Mouse (Mus musculus) heart, postnatal 0 days (tissue): ENCODE results near the gene Abhd16a. TPM values are rescaled to one million over a fixed set of nuclear protein-coding genes. Genes with fewer than 3 reads are reported as not detected.

Experiments
- ATAC-seq: fragments of 200-750 bp; cut with Nextera tagmentation; 2 replicates; pipeline ENCODE4 v1.8.0; 2017; ENCODE audit warnings: low read depth, moderate number of reproducible peaks, moderate library complexity; ENCODE audit not compliant: insufficient read depth
- DNase-seq: peaks from one replicate; pipeline ENCODE4 v3.0.0-alpha.2; 2016; ENCODE audit warnings: low spot score
- H3K27ac ChIP-seq: fragments of 300-500 bp; sonication (generic); 2 replicates; pipeline ENCODE4 v1.5.1; 2014; ENCODE audit warnings: low read depth, mild to moderate bottlenecking
- H3K27me3 ChIP-seq: fragments of 300-500 bp; sonication (generic); 2 replicates; pipeline ENCODE4 v1.6.1; 2014; ENCODE audit warnings: low read length, mixed read lengths; ENCODE audit not compliant: control insufficient read depth, insufficient read depth
- H3K36me3 ChIP-seq: fragments of 300-500 bp; sonication (generic); replicated peaks from 2 replicates; pipeline ENCODE4 v1.6.1; 2014; ENCODE audit warnings: low read length, mixed read lengths; ENCODE audit not compliant: control insufficient read depth, insufficient read depth
- H3K4me1 ChIP-seq: fragments of 300-500 bp; sonication (generic); 2 replicates; pipeline ENCODE4 v1.6.1; 2014; ENCODE audit warnings: antibody characterized with exemption; ENCODE audit not compliant: control insufficient read depth, insufficient read depth
- H3K4me2 ChIP-seq: fragments of 300-500 bp; sonication (generic); 2 replicates; pipeline ENCODE4 v1.6.1; 2014; ENCODE audit warnings: low read depth, mild to moderate bottlenecking, low read length, moderate library complexity
- H3K4me3 ChIP-seq: fragments of 300-500 bp; sonication (generic); 2 replicates; pipeline ENCODE4 v1.5.1; 2014; ENCODE audit warnings: low read depth, low read length
- H3K9ac ChIP-seq: fragments of 300-500 bp; sonication (generic); replicated peaks from 2 replicates; pipeline ENCODE4 v1.6.1; 2014; ENCODE audit warnings: low read depth, low read length, mixed read lengths
- H3K9me3 ChIP-seq: fragments of 300-500 bp; sonication (generic); replicated peaks from 2 replicates; pipeline ENCODE4 v1.6.1; 2016; ENCODE audit warnings: low read length; ENCODE audit not compliant: control insufficient read depth
- CTCF ChIP-seq: IDR thresholded peaks from 2 replicates; pipeline ENCODE4 v1.5.1; 2016; ENCODE audit warnings: antibody characterized with exemption, control low read depth, low read depth
- EP300 ChIP-seq: IDR thresholded peaks from 2 replicates; pipeline ENCODE4 v1.6.1; 2016; ENCODE audit warnings: antibody characterized with exemption, low read depth
- WGBS: fragments of 180-500 bp; shearing (Covaris S2); extraction: QIAGEN DNeasy Blood & Tissue Kit; methylation state at CpG from one replicate; pipeline ENCODE4 v1.1.7; 2014; 5-methylcytosine and 5-hydroxymethylcytosine counted together
- polyA plus RNA-seq: library from polyadenylated mRNA; unstranded; fragments of >200 nt; fragmentation: Nextera tagmentation; extraction: Ambion mirVana; gene quantifications from 2 replicates; pipeline ENCODE4 v1.2.1, GENCODE M21; 2015
- total RNA-seq: library from RNA; depleted of rRNA; stranded (reverse); fragments of >200 nt; gene quantifications from 2 replicates; pipeline ENCODE4 v1.2.3, GENCODE M21; 2014; ENCODE audit warnings: low replicate concordance; rRNA removed

Abhd16a gene
- total and polyA plus RNA-seq, 2 experiments from 2014 or later: 73.2 to 74.3 TPM

DNA sequence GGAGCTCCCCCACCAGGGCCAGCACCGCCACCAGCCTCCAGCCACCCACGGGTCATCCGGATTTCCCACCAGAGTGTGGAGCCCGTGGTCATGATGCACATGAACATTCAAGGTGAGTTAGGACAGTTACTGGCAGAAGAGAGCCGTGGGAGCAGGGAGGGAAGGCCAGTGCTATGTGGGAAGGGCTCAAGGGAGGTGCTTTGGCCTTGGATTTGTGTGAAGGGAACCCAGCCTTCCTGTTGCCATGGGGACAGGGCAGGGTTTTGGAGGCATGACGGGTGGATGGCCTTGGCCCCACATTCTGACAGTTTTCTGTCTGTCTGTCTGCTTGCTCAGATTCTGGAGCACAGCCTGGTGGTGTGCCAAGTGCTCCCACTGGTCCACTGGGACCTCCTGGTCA lies 52.9 kb downstream of the Abhd16a start:
- ATAC-seq: no peak
- no peaks in the 10 kb centered on the region; the same call in 1 of the 2 replicates for H3K4me1 ChIP-seq
- no peak overlapping the region for H3K4me3 ChIP-seq
- TF ChIP-seq CTCF (no peak), EP300 (no peak)
- WGBS: 84% methylated on average over 6 of the region's 6 CpGs
- H3K36me3 ChIP-seq: peaks cover 88% of the 10 kb centered on the region
- no peak overlapping the region for H3K9ac ChIP-seq
- no peaks in the 10 kb centered on the region for H3K27me3 ChIP-seq
- no peaks in the 10 kb centered on the region for H3K9me3 ChIP-seq
- DNase-seq: no peak
- no peak overlapping the region for H3K27ac ChIP-seq
- H3K4me2 ChIP-seq: no peak overlapping the region

- WGBS: 80% methylated on average over 5 of the region's 5 CpGs
- Histone ChIP-seq H3K4me3 (no peak overlapping the region), H3K4me2 (no peak overlapping the region), H3K4me1 (no peaks in the 10 kb centered on the region), H3K27me3 (no peaks in the 10 kb centered on the region), H3K9me3 (no peaks in the 10 kb centered on the region), H3K36me3 (peaks cover 98% of the 10 kb centered on the region), H3K27ac (no peak overlapping the region), H3K9ac (no peak overlapping the region)
- TF ChIP-seq CTCF (no peak), EP300 (no peak)
- ATAC-seq (no peak), DNase-seq (no peak)
These were observed 57.1 kb downstream of the Abhd16a start for GRCm38 (mm10) chr17:35146139-35146538.

GRCm38 (mm10) chr17:35147348-35147747 lies 58.3 kb downstream of the Abhd16a start:
- Histone ChIP-seq H3K36me3 (peaks cover 98% of the 10 kb centered on the region), H3K27me3 (no peaks in the 10 kb centered on the region), H3K9ac (no peak overlapping the region), H3K9me3 (no peaks in the 10 kb centered on the region), H3K4me2 (no peak overlapping the region), H3K4me1 (no peaks in the 10 kb centered on the region), H3K27ac (no peak overlapping the region), H3K4me3 (no peak overlapping the region)
- ATAC-seq: no peak
- DNase-seq: no peak
- TF ChIP-seq EP300 (no peak), CTCF (no peak)
- 64% methylated on average over 3 of the region's 3 CpGs for WGBS

- no peaks in the 10 kb centered on the region for H3K9me3 ChIP-seq
- no peak for DNase-seq
- no peaks in the 10 kb centered on the region for H3K4me1 ChIP-seq
- no peaks in the 10 kb centered on the region for H3K27me3 ChIP-seq
- 67% methylated on average over 5 of the region's 5 CpGs for WGBS
- H3K9ac ChIP-seq: no peak overlapping the region
- H3K4me3 ChIP-seq: no peak overlapping the region
- no peak overlapping the region for H3K27ac ChIP-seq
- no peak for ATAC-seq
- no peak overlapping the region for H3K4me2 ChIP-seq
- no peak for TF ChIP-seq EP300
- TF ChIP-seq CTCF: no peak
- peaks cover 98% of the 10 kb centered on the region for H3K36me3 ChIP-seq
These were observed 59.0 kb downstream of the Abhd16a start for GRCm38 (mm10) chr17:35147922-35148639.

DNA sequence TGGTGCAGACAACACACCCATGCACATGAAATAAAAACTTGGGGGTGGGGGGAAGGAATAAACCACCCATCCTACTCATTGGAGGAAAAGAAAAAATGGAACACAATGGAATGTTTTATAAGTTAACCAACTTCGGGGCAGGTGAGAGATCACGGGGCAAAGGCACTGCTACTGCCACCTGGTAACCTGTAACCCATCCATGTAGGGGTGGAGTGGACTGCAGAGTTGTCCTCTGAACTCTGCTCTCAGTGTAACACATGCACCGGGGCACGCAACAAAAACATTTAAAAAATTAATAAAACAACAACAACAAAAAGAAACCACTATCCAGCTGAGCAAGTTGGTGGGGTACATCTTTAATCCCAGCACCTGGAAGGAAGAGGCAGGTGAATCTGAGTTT lies 63.1 kb downstream of the Abhd16a start:
- Histone ChIP-seq H3K36me3 (peaks cover 98% of the 10 kb centered on the region), H3K4me1 (no peaks in the 10 kb centered on the region), H3K4me3 (no peak overlapping the region), H3K27ac (no peak overlapping the region), H3K27me3 (no peaks in the 10 kb centered on the region), H3K4me2 (no peak overlapping the region), H3K9ac (no peak overlapping the region), H3K9me3 (no peaks in the 10 kb centered on the region)
- WGBS: 95% methylated on average over 4 of the region's 4 CpGs
- ATAC-seq (no peak), DNase-seq (no peak)
- no peak for TF ChIP-seq EP300
- no peak for TF ChIP-seq CTCF

Other genes with a start within 250 kb of the Abhd16a start
Only the 30 nearest of the 44 such genes appear.
- gene Hspa1b, start 130.0 kb upstream of the Abhd16a start, total RNA-seq: 6.0 and 21.6 TPM in 2 replicates
- gene Hspa1b, start 130.0 kb upstream of the Abhd16a start, polyA plus RNA-seq: 0.14 and 0.25 TPM in 2 replicates
- not detected in 2 replicates for gene Gm20481, start 119.4 kb upstream of the Abhd16a start, total RNA-seq
- not detected in 2 replicates for gene Gm20481, start 119.4 kb upstream of the Abhd16a start, polyA plus RNA-seq
- gene Hspa1a, start 117.1 kb upstream of the Abhd16a start, total RNA-seq: 8.2 and 10.2 TPM in 2 replicates
- gene Hspa1a, start 117.1 kb upstream of the Abhd16a start, polyA plus RNA-seq: 2.5 and 2.8 TPM in 2 replicates
- gene Hspa1l, start 116.6 kb upstream of the Abhd16a start, total RNA-seq: 3.3 and 5.1 TPM in 2 replicates
- 1.6 and 1.8 TPM in 2 replicates for gene Hspa1l, start 116.6 kb upstream of the Abhd16a start, polyA plus RNA-seq
- gene Lsm2, start 107.4 kb upstream of the Abhd16a start, total RNA-seq: 23.1 and 43.3 TPM in 2 replicates
- gene Lsm2, start 107.4 kb upstream of the Abhd16a start, polyA plus RNA-seq: 63.5 and 64.2 TPM in 2 replicates
- gene Vars, start 88.3 kb upstream of the Abhd16a start, total RNA-seq: 61.5 and 92.0 TPM in 2 replicates
- gene Vars, start 88.3 kb upstream of the Abhd16a start, polyA plus RNA-seq: 20.4 and 21.7 TPM in 2 replicates
- gene Vwa7, start 72.7 kb upstream of the Abhd16a start, total RNA-seq: 0.77 and 0.92 TPM in 2 replicates
- 0.43 and 0.63 TPM in 2 replicates for gene Vwa7, start 72.7 kb upstream of the Abhd16a start, polyA plus RNA-seq
- 2.1 and 9.6 TPM in 2 replicates for gene Sapcd1, start 61.2 kb upstream of the Abhd16a start, total RNA-seq
- gene Sapcd1, start 61.2 kb upstream of the Abhd16a start, polyA plus RNA-seq: 0.77 and 1.2 TPM in 2 replicates
- gene Msh5, start 42.5 kb upstream of the Abhd16a start, total RNA-seq: 1.2 and 5.0 TPM in 2 replicates
- gene Msh5, start 42.5 kb upstream of the Abhd16a start, polyA plus RNA-seq: 1.4 and 1.7 TPM in 2 replicates
- gene Clic1, start 39.3 kb upstream of the Abhd16a start, total RNA-seq: 194 and 223 TPM in 2 replicates
- 203 and 205 TPM in 2 replicates for gene Clic1, start 39.3 kb upstream of the Abhd16a start, polyA plus RNA-seq
- gene Ddah2, start 30.2 kb upstream of the Abhd16a start, total RNA-seq: 97.1 and 114 TPM in 2 replicates
- 128 and 130 TPM in 2 replicates for gene Ddah2, start 30.2 kb upstream of the Abhd16a start, polyA plus RNA-seq
- not detected in 2 replicates for gene Ly6g6c, start 23.9 kb upstream of the Abhd16a start, total RNA-seq
- gene Ly6g6c, start 23.9 kb upstream of the Abhd16a start, polyA plus RNA-seq: not detected in 2 replicates
- gene Mpig6b, start 23.1 kb upstream of the Abhd16a start, total RNA-seq: 0.15 TPM in 1 of 2 replicates, not detected in the other
- 0.15 and 0.16 TPM in 2 replicates for gene Mpig6b, start 23.1 kb upstream of the Abhd16a start, polyA plus RNA-seq
- 1.6 TPM in 1 of 2 replicates, not detected in the other for gene Ly6g6e, start 12.4 kb upstream of the Abhd16a start, total RNA-seq
- gene Ly6g6e, start 12.4 kb upstream of the Abhd16a start, polyA plus RNA-seq: 0.22 and 0.32 TPM in 2 replicates
- 3.8 TPM in 1 of 2 replicates, not detected in the other for gene Ly6g6d, start 11.2 kb upstream of the Abhd16a start, total RNA-seq
- 3.0 and 3.3 TPM in 2 replicates for gene Ly6g6d, start 11.2 kb upstream of the Abhd16a start, polyA plus RNA-seq
- gene Ly6g6f, start 3.7 kb upstream of the Abhd16a start, total RNA-seq: not detected in 2 replicates
- gene Ly6g6f, start 3.7 kb upstream of the Abhd16a start, polyA plus RNA-seq: 0.10 TPM in 1 of 2 replicates, not detected in the other
- gene Ly6g5c, start 19.0 kb downstream of the Abhd16a start, total RNA-seq: not detected in 2 replicates
- gene Ly6g5c, start 19.0 kb downstream of the Abhd16a start, polyA plus RNA-seq: 0.25 and 0.26 TPM in 2 replicates
- 0.97 TPM in 1 of 2 replicates, not detected in the other for gene Ly6g5b, start 26.2 kb downstream of the Abhd16a start, total RNA-seq
- 0.30 TPM in 1 of 2 replicates, not detected in the other for gene Ly6g5b, start 26.2 kb downstream of the Abhd16a start, polyA plus RNA-seq
- gene Gpank1, start 32.2 kb downstream of the Abhd16a start, total RNA-seq: 4.2 and 24.1 TPM in 2 replicates
- 9.1 and 9.6 TPM in 2 replicates for gene Gpank1, start 32.2 kb downstream of the Abhd16a start, polyA plus RNA-seq
- gene Csnk2b, start 32.8 kb downstream of the Abhd16a start, total RNA-seq: 239 and 244 TPM in 2 replicates
- gene Csnk2b, start 32.8 kb downstream of the Abhd16a start, polyA plus RNA-seq: 232 and 241 TPM in 2 replicates
- gene D17H6S53E, start 37.1 kb downstream of the Abhd16a start, total RNA-seq: 22.3 and 135 TPM in 2 replicates
- gene D17H6S53E, start 37.1 kb downstream of the Abhd16a start, polyA plus RNA-seq: 16.4 and 17.3 TPM in 2 replicates
- gene Apom, start 42.8 kb downstream of the Abhd16a start, total RNA-seq: not detected in 2 replicates
- 0.11 TPM in 2 replicates for gene Apom, start 42.8 kb downstream of the Abhd16a start, polyA plus RNA-seq
- 188 and 235 TPM in 2 replicates for gene Bag6, start 45.9 kb downstream of the Abhd16a start, total RNA-seq
- gene Bag6, start 45.9 kb downstream of the Abhd16a start, polyA plus RNA-seq: 35.6 and 37.7 TPM in 2 replicates
- gene Prrc2a, start 75.6 kb downstream of the Abhd16a start, total RNA-seq: 99.2 and 120 TPM in 2 replicates
- 56.6 and 60.7 TPM in 2 replicates for gene Prrc2a, start 75.6 kb downstream of the Abhd16a start, polyA plus RNA-seq
- 1.8 TPM in 1 of 2 replicates, not detected in the other for gene Aif1, start 86.8 kb downstream of the Abhd16a start, total RNA-seq
- 6.5 and 7.5 TPM in 2 replicates for gene Aif1, start 86.8 kb downstream of the Abhd16a start, polyA plus RNA-seq
- 6.6 and 52.7 TPM in 2 replicates for gene Lst1, start 99.2 kb downstream of the Abhd16a start, total RNA-seq
- 7.0 and 9.7 TPM in 2 replicates for gene Lst1, start 99.2 kb downstream of the Abhd16a start, polyA plus RNA-seq
- 0.27 and 1.0 TPM in 2 replicates for gene Ltb, start 105.2 kb downstream of the Abhd16a start, total RNA-seq
- 0.33 and 0.48 TPM in 2 replicates for gene Ltb, start 105.2 kb downstream of the Abhd16a start, polyA plus RNA-seq
- 0.53 TPM in 1 of 2 replicates, not detected in the other for gene Tnf, start 112.7 kb downstream of the Abhd16a start, total RNA-seq
- gene Tnf, start 112.7 kb downstream of the Abhd16a start, polyA plus RNA-seq: 0.12 and 0.21 TPM in 2 replicates
- gene Lta, start 116.1 kb downstream of the Abhd16a start, total RNA-seq: not detected in 2 replicates
- gene Lta, start 116.1 kb downstream of the Abhd16a start, polyA plus RNA-seq: not detected in 2 replicates
- 0.93 TPM in 1 of 2 replicates, not detected in the other for gene Gm16181, start 131.6 kb downstream of the Abhd16a start, total RNA-seq
- 0.81 and 0.87 TPM in 2 replicates for gene Gm16181, start 131.6 kb downstream of the Abhd16a start, polyA plus RNA-seq